Mouse (Mus musculus) thymus, adult 2 months (tissue): ENCODE measurements around the gene Myrip.

ENCODE experiments used
- CTCF ChIP-seq: fragments of 200-500 bp; IDR thresholded peaks from 2 replicates; pipeline ENCODE4 v1.5.1; 2012; ENCODE audit warnings: mild to moderate bottlenecking, control low read depth, low read length, moderate library complexity, borderline replicate concordance; ENCODE audit not compliant: control insufficient read depth, poor library complexity, insufficient read depth; ENCODE audit errors: extremely low read depth
- POLR2A ChIP-seq: fragments of 200-500 bp; IDR thresholded peaks from 2 replicates; pipeline ENCODE4 v1.6.1; 2012; ENCODE audit warnings: mild to moderate bottlenecking, low read length, control low read depth, moderate library complexity; ENCODE audit not compliant: control insufficient read depth, poor library complexity, insufficient read depth; ENCODE audit errors: extremely low read depth

DNA sequence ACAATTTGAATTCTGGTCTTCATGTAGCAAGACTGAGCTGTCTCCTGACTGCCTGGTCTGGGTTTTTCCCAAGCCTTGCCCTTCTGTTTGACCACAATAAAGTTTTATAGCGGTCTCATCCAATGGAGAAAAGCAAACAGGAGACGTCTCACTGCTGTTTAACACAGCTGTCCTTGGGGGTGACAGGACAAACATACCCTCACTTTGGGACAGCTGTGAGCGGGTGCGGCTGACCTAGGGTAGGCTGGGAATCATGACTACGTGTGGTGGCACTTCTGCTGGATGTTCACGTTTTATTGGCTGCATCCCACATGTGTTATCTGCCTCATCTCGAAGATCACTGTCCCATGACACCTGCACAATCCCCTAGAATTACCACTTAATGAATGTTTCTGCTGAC lies 49.7 kb downstream of the Myrip start:
- no peak for TF ChIP-seq POLR2A
- no peak for TF ChIP-seq CTCF
